ENCODE assay signal across 9 mouse cellular contexts in genomic region chr10:25539146-25539770, GRCm38 (mm10). TPM values are rescaled to one million over a fixed set of nuclear protein-coding genes. Genes with fewer than 3 reads are reported as not detected.
DNase-seq lines count a peak whose midpoint lies in the region; ATAC-seq lines count a peak whose summit lies in the region.
"Had no signal": no experiment of that assay in that cellular context is flagged by ENCODE, and none has a peak within 500 bp of the region (broad histone marks: within the 10 kb centered on the region; RNA-seq: fewer than 3 reads in every experiment).

No protein-coding gene starts in this region.

- H3K9ac ChIP-seq in heart, embryonic 13.5 days = no peak overlapping the region
- H3K9ac ChIP-seq: midbrain, embryonic 12.5 days had no signal

- H3K36me3 ChIP-seq in heart, embryonic 13.5 days = no peaks in the 10 kb centered on the region
- H3K36me3 ChIP-seq: midbrain, embryonic 12.5 days had no signal

- H3K27ac ChIP-seq in heart, embryonic 13.5 days (replicated peaks) = peak overlapping the region; percentile 70
- H3K27ac ChIP-seq: midbrain, embryonic 12.5 days had no signal

- H3K9me3 ChIP-seq in heart, embryonic 13.5 days = no peaks in the 10 kb centered on the region
- H3K9me3 ChIP-seq: midbrain, embryonic 12.5 days had no signal

- peak overlapping the region; percentile 44 for H3K4me2 ChIP-seq in heart, embryonic 13.5 days
- H3K4me2 ChIP-seq: midbrain, embryonic 12.5 days had no signal

- intact Hi-C loops in left cerebral cortex, postnatal 10 days (cut with DNase I) = loop anchor here (10.0 kb wide), 2 partner anchors 136 to 606 kb away; no protein-coding TSS in a partner anchor

- no peaks in the 10 kb centered on the region for H3K27me3 ChIP-seq in heart, embryonic 13.5 days (replicated peaks)
- H3K27me3 ChIP-seq: midbrain, embryonic 12.5 days had no signal

- no peak overlapping the region for H3K4me3 ChIP-seq in heart, embryonic 13.5 days
- H3K4me3 ChIP-seq: midbrain, embryonic 12.5 days had no signal

- peak; percentile 20 for DNase-seq in kidney, adult 9 months
- DNase-seq in kidney, adult 18-20 months = no peak
- DNase-seq in brain, embryonic 18.5 days (ENCODE audit: low read depth, low spot score) = peak; percentile 36
- peak; percentile 44 to 70 for DNase-seq in left cerebral cortex, postnatal 10 days (ENCODE audit: extremely low spot score in 1 of 2, low spot score in 2 of 2)
- no peak for DNase-seq in urinary bladder, adult 2 months (ENCODE audit: low spot score)
- no peak for DNase-seq in thymus, postnatal 25 days

- H3K4me1 ChIP-seq in heart, embryonic 13.5 days = peaks cover 15% of the 10 kb centered on the region
- H3K4me1 ChIP-seq: midbrain, embryonic 12.5 days had no signal

- ATAC-seq in heart, embryonic 13.5 days (ENCODE audit: extremely low read depth, insufficient number of reproducible peaks, low FRiP score, low TSS enrichment) = no peak
- ATAC-seq in granulocyte monocyte progenitor cell, adult 5-6 weeks (replicated peaks; ENCODE audit: poor library complexity, severe bottlenecking) = no peak

- 43% methylated on average over 4 of the region's 4 CpGs for WGBS in heart, embryonic 13.5 days

RNA-seq across cellular contexts. Expression of gene Smlr1, which starts 3.2 kb away (rescaled TPM):
- not detected in 2 replicates for polyA plus RNA-seq in heart, embryonic 13.5 days (2015; fragmentation: Nextera tagmentation; extraction: Ambion mirVana)
- total RNA-seq in left cerebral cortex, postnatal 10 days (2021) = not detected
- not detected in 2 replicates for polyA plus RNA-seq in urinary bladder, adult 2 months (2012; rRNA removed)
- total RNA-seq in granulocyte monocyte progenitor cell, adult 5-6 weeks (2014; fragmentation: Nextera tagmentation) = not detected in 2 replicates
- total RNA-seq in granulocyte monocyte progenitor cell, adult 5-6 weeks (2017) = not detected in 2 replicates
- polyA plus RNA-seq: midbrain, embryonic 12.5 days had no signal

Comparison
In these comparisons a context has a peak if more than half of its experiments do, and no peak if none do; other contexts are left out.
1. DNase-seq: peak in kidney, adult 9 months (single experiment), brain, embryonic 18.5 days (single experiment) and left cerebral cortex, postnatal 10 days (2 of 2); none in kidney, adult 18-20 months (single experiment), urinary bladder, adult 2 months (single experiment) and thymus, postnatal 25 days (single experiment).